Mouse (Mus musculus): ENCODE data around the gene Ifrd2.

GRCm38 (mm10) chr9:107618098-107618497, 30.7 kb downstream of the Ifrd2 start:
- TF ChIP-seq CTCF (IDR thresholded peaks at IDR 0.05; ENCODE audit: low read depth): no peak
- no peak for TF ChIP-seq EP300 (IDR thresholded peaks at IDR 0.05; ENCODE audit: low read depth)

All from liver, embryonic 14.5 days (tissue).